Mouse (Mus musculus) gastrocnemius, postnatal 25 days (tissue): ENCODE data around the gene Tacc2. TPM values are rescaled to one million over a fixed set of nuclear protein-coding genes. Genes with fewer than 3 reads are reported as not detected.
A peak's percentile ranks its signal among the peaks of the same experiment; 100 is the strongest.

Source experiments
- DNase-seq: peaks from one replicate; pipeline ENCODE4 v3.0.0; 2022
- total RNA-seq, 2 experiments: library from RNA; stranded (reverse); gene quantifications; 1 replicate in 1 of 2; 2 replicates in 1 of 2; pipeline ENCODE4 v1.2.3; 2021

Tacc2 gene
- total RNA-seq, 2 experiments from 2014 or later: 422 to 535 TPM

- DNase-seq: no peak
Measured at GRCm38 (mm10) chr7:130773914-130774630, 196.8 kb downstream of the Tacc2 start, which contains the start of gene Btbd16. TSS of gene Btbd16 (plus strand) at chr7:130774069.

GRCm38 (mm10) chr7:130780866-130781419 lies 203.7 kb downstream of the Tacc2 start:
- no peak for DNase-seq

GRCm38 (mm10) chr7:130782501-130783050 lies 205.3 kb downstream of the Tacc2 start:
- no peak for DNase-seq

- DNase-seq: no peak
Measured at GRCm38 (mm10) chr7:130785923-130786575, 208.8 kb downstream of the Tacc2 start.

- DNase-seq: no peak
Measured at GRCm38 (mm10) chr7:130786708-130787107, 209.5 kb downstream of the Tacc2 start.

GRCm38 (mm10) chr7:130787537-130787936 lies 210.3 kb downstream of the Tacc2 start:
- DNase-seq: no peak

- DNase-seq: no peak
Measured at GRCm38 (mm10) chr7:130788950-130789349, 211.7 kb downstream of the Tacc2 start.

GRCm38 (mm10) chr7:130789456-130789855 lies 212.2 kb downstream of the Tacc2 start:
- DNase-seq: no peak

- DNase-seq: no peak
Measured at GRCm38 (mm10) chr7:130793671-130794070, 216.4 kb downstream of the Tacc2 start.

- DNase-seq: no peak
Measured at GRCm38 (mm10) chr7:130796786-130797185, 219.5 kb downstream of the Tacc2 start.

GRCm38 (mm10) chr7:130797524-130797923 lies 220.3 kb downstream of the Tacc2 start:
- DNase-seq: no peak

- DNase-seq: no peak
Measured at GRCm38 (mm10) chr7:130799418-130799817, 222.2 kb downstream of the Tacc2 start.

GRCm38 (mm10) chr7:130800681-130801080 lies 223.4 kb downstream of the Tacc2 start:
- no peak for DNase-seq

- DNase-seq: no peak
Measured at GRCm38 (mm10) chr7:130801811-130802210, 224.6 kb downstream of the Tacc2 start.

- no peak for DNase-seq
Measured at GRCm38 (mm10) chr7:130803251-130803825, 226.1 kb downstream of the Tacc2 start.

- DNase-seq: no peak
Measured at GRCm38 (mm10) chr7:130804991-130805390, 227.8 kb downstream of the Tacc2 start.

GRCm38 (mm10) chr7:130807749-130808148 lies 230.5 kb downstream of the Tacc2 start:
- DNase-seq: peak; percentile 50

GRCm38 (mm10) chr7:130808694-130809093 lies 231.5 kb downstream of the Tacc2 start:
- DNase-seq: no peak

- no peak for DNase-seq
Measured at GRCm38 (mm10) chr7:130810238-130810637, 233.0 kb downstream of the Tacc2 start.

- DNase-seq: no peak
Measured at GRCm38 (mm10) chr7:130812407-130812806, 235.2 kb downstream of the Tacc2 start.
